Mouse (Mus musculus): ENCODE data around the gene Cbx7. TPM values are rescaled to one million over a fixed set of nuclear protein-coding genes. Genes with fewer than 3 reads are reported as not detected.

Cbx7 gene
- polyA plus RNA-seq, 1 experiment from 2014 or later = 2.0 TPM

GRCm38 (mm10) chr15:79878725-79879136 is 92.2 kb downstream of the Cbx7 start:
- Histone ChIP-seq H3K4me3 (ENCODE audit: low read length) (no peak overlapping the region), H3K27ac (ENCODE audit: low read depth, low read length) (peak overlapping the region; percentile 74; the same call in 1 of the 2 replicates), H3K27me3 (ENCODE audit: control insufficient read depth, insufficient read depth, low read length) (no peaks in the 10 kb centered on the region), H3K9me3 (ENCODE audit: control insufficient read depth, low read length) (no peaks in the 10 kb centered on the region), H3K4me2 (replicated peaks; ENCODE audit: low read depth, low read length) (0 out of 2 replicates have a peak overlapping the region, but pooled peaks have one; percentile 10), H3K36me3 (ENCODE audit: control insufficient read depth, insufficient read depth, low read length) (no peaks in the 10 kb centered on the region), H3K4me1 (ENCODE audit: control insufficient read depth, insufficient read depth, low read length) (peaks cover 10% of the 10 kb centered on the region; the same call in 1 of the 2 replicates), H3K9ac (ENCODE audit: low read depth, low read length) (no peak overlapping the region)
- 53% methylated on average over 6 of the region's 6 CpGs for WGBS
- ATAC-seq (ENCODE audit: low FRiP score, low TSS enrichment) = no peak

- no peaks in the 10 kb centered on the region for H3K36me3 ChIP-seq (ENCODE audit: control insufficient read depth, insufficient read depth, low read length)
- H3K4me1 ChIP-seq (ENCODE audit: control insufficient read depth, insufficient read depth, low read length) = 0 out of 2 replicates have a peak, but pooled peaks cover 6% of the 10 kb centered on the region
- no peak overlapping the region for H3K27ac ChIP-seq (ENCODE audit: low read depth, low read length)
- no peaks in the 10 kb centered on the region for H3K27me3 ChIP-seq (ENCODE audit: control insufficient read depth, insufficient read depth, low read length)
- ATAC-seq (ENCODE audit: low FRiP score, low TSS enrichment) = no peak
- H3K9ac ChIP-seq (ENCODE audit: low read depth, low read length) = no peak overlapping the region
- WGBS = 71% methylated on average over 18 of the region's 18 CpGs
- no peak overlapping the region for H3K4me3 ChIP-seq (ENCODE audit: low read length)
- H3K4me2 ChIP-seq (replicated peaks; ENCODE audit: low read depth, low read length) = no peak overlapping the region
- H3K9me3 ChIP-seq (ENCODE audit: control insufficient read depth, low read length) = no peaks in the 10 kb centered on the region
These were observed 95.5 kb downstream of the Cbx7 start for GRCm38 (mm10) chr15:79875261-79875995.

- Histone ChIP-seq H3K36me3 (ENCODE audit: control insufficient read depth, insufficient read depth, low read length) (no peaks in the 10 kb centered on the region), H3K27ac (ENCODE audit: low read depth, low read length) (no peak overlapping the region), H3K4me2 (replicated peaks; ENCODE audit: low read depth, low read length) (no peak overlapping the region), H3K9me3 (ENCODE audit: control insufficient read depth, low read length) (peaks cover 4% of the 10 kb centered on the region; the same call in 1 of the 2 replicates), H3K27me3 (ENCODE audit: control insufficient read depth, insufficient read depth, low read length) (no peaks in the 10 kb centered on the region), H3K9ac (ENCODE audit: low read depth, low read length) (no peak overlapping the region), H3K4me1 (ENCODE audit: control insufficient read depth, insufficient read depth, low read length) (0 out of 2 replicates have a peak, but pooled peaks cover 2% of the 10 kb centered on the region), H3K4me3 (ENCODE audit: low read length) (no peak overlapping the region)
- WGBS = 66% methylated on average over 2 of the region's 2 CpGs
- no peak for ATAC-seq (ENCODE audit: low FRiP score, low TSS enrichment)
These were observed 96.9 kb downstream of the Cbx7 start for GRCm38 (mm10) chr15:79873995-79874394.

GRCm38 (mm10) chr15:79873545-79873944 is 97.4 kb downstream of the Cbx7 start:
- no peaks in the 10 kb centered on the region for H3K36me3 ChIP-seq (ENCODE audit: control insufficient read depth, insufficient read depth, low read length)
- H3K4me1 ChIP-seq (ENCODE audit: control insufficient read depth, insufficient read depth, low read length) = no peaks in the 10 kb centered on the region
- ATAC-seq (ENCODE audit: low FRiP score, low TSS enrichment) = no peak
- H3K27ac ChIP-seq (ENCODE audit: low read depth, low read length) = no peak overlapping the region
- H3K9ac ChIP-seq (ENCODE audit: low read depth, low read length) = no peak overlapping the region
- 91% methylated on average over 8 of the region's 8 CpGs for WGBS
- peaks cover 4% of the 10 kb centered on the region; the same call in 1 of the 2 replicates for H3K9me3 ChIP-seq (ENCODE audit: control insufficient read depth, low read length)
- H3K4me2 ChIP-seq (replicated peaks; ENCODE audit: low read depth, low read length) = no peak overlapping the region
- no peaks in the 10 kb centered on the region for H3K27me3 ChIP-seq (ENCODE audit: control insufficient read depth, insufficient read depth, low read length)
- H3K4me3 ChIP-seq (ENCODE audit: low read length) = no peak overlapping the region

- H3K27ac ChIP-seq (ENCODE audit: low read depth, low read length) = no peak overlapping the region
- WGBS = 90% methylated on average over 3 of the region's 3 CpGs
- ATAC-seq (ENCODE audit: low FRiP score, low TSS enrichment) = no peak
- no peaks in the 10 kb centered on the region for H3K4me1 ChIP-seq (ENCODE audit: control insufficient read depth, insufficient read depth, low read length)
- H3K4me3 ChIP-seq (ENCODE audit: low read length) = no peak overlapping the region
- peaks cover 4% of the 10 kb centered on the region; the same call in 1 of the 2 replicates for H3K9me3 ChIP-seq (ENCODE audit: control insufficient read depth, low read length)
- no peak overlapping the region for H3K9ac ChIP-seq (ENCODE audit: low read depth, low read length)
- no peak overlapping the region for H3K4me2 ChIP-seq (replicated peaks; ENCODE audit: low read depth, low read length)
- H3K27me3 ChIP-seq (ENCODE audit: control insufficient read depth, insufficient read depth, low read length) = no peaks in the 10 kb centered on the region
- no peaks in the 10 kb centered on the region for H3K36me3 ChIP-seq (ENCODE audit: control insufficient read depth, insufficient read depth, low read length)
These were observed 103.5 kb downstream of the Cbx7 start for GRCm38 (mm10) chr15:79867260-79868002.

Small RNA genes lying within 50 kb of the gene (microRNA-seq; reads per million reads assigned to microRNA genes)
- gene Mir7213 = 1.3 reads per million

Other genes starting within 250 kb of the Cbx7 start
- gene Sun2, start 228.6 kb downstream of the Cbx7 start, polyA plus RNA-seq (2014; fragmentation: Nextera tagmentation; extraction: Ambion mirVana) = 5.1 and 6.9 TPM in 2 replicates
- gene Dnal4, start 193.3 kb downstream of the Cbx7 start, polyA plus RNA-seq (2014; fragmentation: Nextera tagmentation; extraction: Ambion mirVana) = 60.1 and 61.6 TPM in 2 replicates
- gene Nptxr, start 166.4 kb downstream of the Cbx7 start, polyA plus RNA-seq (2014; fragmentation: Nextera tagmentation; extraction: Ambion mirVana) = 0.50 and 1.8 TPM in 2 replicates
- gene Npcd, start 136.9 kb downstream of the Cbx7 start, polyA plus RNA-seq (2014; fragmentation: Nextera tagmentation; extraction: Ambion mirVana) = 0.22 TPM in 1 of 2 replicates, not detected in the other
- 22.4 and 28.6 TPM in 2 replicates for gene Cbx6, start 136.4 kb downstream of the Cbx7 start, polyA plus RNA-seq (2014; fragmentation: Nextera tagmentation; extraction: Ambion mirVana)
- 20.3 and 25.3 TPM in 2 replicates for gene Apobec3, start 79.5 kb downstream of the Cbx7 start, polyA plus RNA-seq (2014; fragmentation: Nextera tagmentation; extraction: Ambion mirVana)
- 5.0 and 5.8 TPM in 2 replicates for gene Pdgfb, start 43.9 kb upstream of the Cbx7 start, polyA plus RNA-seq (2014; fragmentation: Nextera tagmentation; extraction: Ambion mirVana)
- 9.5 and 11.9 TPM in 2 replicates for gene Syngr1, start 120.2 kb upstream of the Cbx7 start, polyA plus RNA-seq (2014; fragmentation: Nextera tagmentation; extraction: Ambion mirVana)
- gene Rpl3, start 120.7 kb upstream of the Cbx7 start, polyA plus RNA-seq (2014; fragmentation: Nextera tagmentation; extraction: Ambion mirVana) = 1,350 and 1,409 TPM in 2 replicates
- 25.3 and 35.2 TPM in 2 replicates for gene Tab1, start 162.0 kb upstream of the Cbx7 start, polyA plus RNA-seq (2014; fragmentation: Nextera tagmentation; extraction: Ambion mirVana)
- gene Mgat3, start 202.6 kb upstream of the Cbx7 start, polyA plus RNA-seq (2014; fragmentation: Nextera tagmentation; extraction: Ambion mirVana) = 3.6 and 6.1 TPM in 2 replicates